Mouse (Mus musculus) cerebellum, adult 2 months (tissue): Measurements from ENCODE around the gene Aif1l. TPM values are rescaled to one million over a fixed set of nuclear protein-coding genes. Genes with fewer than 3 reads are reported as not detected.
"Not testable (repeated sequence)": the region's sequence is repeated elsewhere in the genome, so short reads cannot be mapped to it uniquely, and the experiment has no call there.

Source experiments
- DNase-seq, 2 experiments: peaks; one replicate each; pipeline ENCODE4 v3.0.0; 2021
- H3K27ac ChIP-seq: fragments of 200-500 bp; 2 replicates; pipeline ENCODE4 v1.5.1; 2012; ENCODE audit warnings: low read length, control low read depth, inconsistent platforms; ENCODE audit not compliant: insufficient read depth
- H3K27me3 ChIP-seq: fragments of 200-500 bp; 2 replicates; pipeline ENCODE4 v1.6.1; 2012; ENCODE audit warnings: inconsistent platforms, mild to moderate bottlenecking, low read length, moderate library complexity; ENCODE audit not compliant: control insufficient read depth, insufficient read depth
- H3K4me1 ChIP-seq: fragments of 200-500 bp; 2 replicates; pipeline ENCODE4 v1.6.1; 2011; ENCODE audit warnings: low read length; ENCODE audit not compliant: control insufficient read depth, insufficient read depth
- H3K4me3 ChIP-seq: fragments of 200-500 bp; replicated peaks from 2 replicates; pipeline ENCODE3; 2011; ENCODE audit warnings: mild to moderate bottlenecking, low read depth, low read length, control low read depth; ENCODE audit not compliant: insufficient read depth
- CTCF ChIP-seq: fragments of 200-500 bp; IDR thresholded peaks from 2 replicates; pipeline ENCODE4 v1.5.1; 2011; ENCODE audit warnings: low read depth, mild to moderate bottlenecking, control low read depth, low read length, moderate library complexity, borderline replicate concordance; ENCODE audit not compliant: insufficient read depth
- POLR2A ChIP-seq: fragments of 200-500 bp; IDR thresholded peaks from 2 replicates; pipeline ENCODE4 v1.6.1; 2011; ENCODE audit warnings: low read length, control low read depth, borderline replicate concordance; ENCODE audit not compliant: insufficient read depth
- WGBS: fragments of 180-500 bp; shearing (Covaris S2); methylation state at CpG from one replicate; pipeline ENCODE4 v1.1.7; 2018; 5-methylcytosine and 5-hydroxymethylcytosine counted together
- polyA plus RNA-seq: library from polyadenylated mRNA; depleted of rRNA; stranded (reverse); fragments of >200 nt; gene quantifications from 2 replicates; pipeline ENCODE4 v1.2.3, GENCODE M21; 2012

The Aif1l gene
- polyA plus RNA-seq, 1 experiment, result 14.1 TPM

- DNase-seq, result no peak
- no peak overlapping the region for H3K27ac ChIP-seq
- no peaks in the 10 kb centered on the region for H3K27me3 ChIP-seq
- WGBS, result 75% methylated on average over 4 of the region's 4 CpGs
- no peaks in the 10 kb centered on the region for H3K4me1 ChIP-seq
- no peak overlapping the region for H3K4me3 ChIP-seq
- TF ChIP-seq POLR2A (no peak), CTCF (peak; percentile 45; the same call in 1 of the 2 replicates)
These were observed 37.4 kb upstream of the Aif1l start for GRCm38 (mm10) chr2:31912575-31912974.

- not testable (repeated sequence) for H3K27me3 ChIP-seq, H3K4me1 ChIP-seq, DNase-seq, H3K27ac ChIP-seq, H3K4me3 ChIP-seq
- TF ChIP-seq CTCF, result 0 out of 2 replicates have a peak, but pooled peaks have one; percentile 12
These were observed 35.7 kb upstream of the Aif1l start for GRCm38 (mm10) chr2:31914213-31914612.

- no peak for TF ChIP-seq POLR2A
- peak; percentile 93 for TF ChIP-seq CTCF
- 23% methylated on average over 4 of the region's 4 CpGs for WGBS
- no peak overlapping the region for H3K4me3 ChIP-seq
- no peak overlapping the region for H3K27ac ChIP-seq
- H3K27me3 ChIP-seq, result no peaks in the 10 kb centered on the region
- DNase-seq, result peak; percentile 59 to 80
- no peaks in the 10 kb centered on the region for H3K4me1 ChIP-seq
These were observed 34.8 kb upstream of the Aif1l start for GRCm38 (mm10) chr2:31915112-31915511.

GRCm38 (mm10) chr2:31917636-31918035, 32.3 kb upstream of the Aif1l start:
- no peaks in the 10 kb centered on the region for H3K27me3 ChIP-seq
- no peak overlapping the region for H3K27ac ChIP-seq
- DNase-seq, result peak in 1 of 2 experiments; percentile 25
- H3K4me3 ChIP-seq, result no peak overlapping the region
- TF ChIP-seq CTCF (peak; percentile 66), POLR2A (no peak)
- WGBS, result 30% methylated on average over 4 of the region's 4 CpGs
- H3K4me1 ChIP-seq, result no peaks in the 10 kb centered on the region; the same call in 1 of the 2 replicates

GRCm38 (mm10) chr2:31923645-31924044, 26.3 kb upstream of the Aif1l start:
- no peak overlapping the region for H3K27ac ChIP-seq
- TF ChIP-seq CTCF (no peak), POLR2A (no peak)
- H3K27me3 ChIP-seq, result no peaks in the 10 kb centered on the region
- WGBS, result 80% methylated on average over 4 of the region's 4 CpGs
- no peak overlapping the region for H3K4me3 ChIP-seq
- peaks cover 7% of the 10 kb centered on the region for H3K4me1 ChIP-seq
- no peak for DNase-seq

GRCm38 (mm10) chr2:31924811-31925210, 25.1 kb upstream of the Aif1l start:
- Histone ChIP-seq H3K4me3 (no peak overlapping the region), H3K27ac (no peak overlapping the region), H3K27me3 (no peaks in the 10 kb centered on the region), H3K4me1 (peaks cover 7% of the 10 kb centered on the region)
- no peak for TF ChIP-seq CTCF
- no peak for TF ChIP-seq POLR2A
- 33% methylated on average over 9 of the region's 9 CpGs for WGBS
- DNase-seq, result peak; percentile 42 to 52

GRCm38 (mm10) chr2:31925936-31926335, 24.0 kb upstream of the Aif1l start:
- Histone ChIP-seq H3K4me3 (no peak overlapping the region), H3K27me3 (no peaks in the 10 kb centered on the region), H3K27ac (no peak overlapping the region), H3K4me1 (peaks cover 7% of the 10 kb centered on the region)
- 56% methylated on average over 4 of the region's 4 CpGs for WGBS
- TF ChIP-seq CTCF (no peak), POLR2A (no peak)
- no peak for DNase-seq

- no peak for TF ChIP-seq CTCF
- no peak for TF ChIP-seq POLR2A
- Histone ChIP-seq H3K27me3 (no peaks in the 10 kb centered on the region), H3K27ac (no peak overlapping the region), H3K4me3 (no peak overlapping the region), H3K4me1 (peaks cover 3% of the 10 kb centered on the region; the same call in 1 of the 2 replicates)
- no peak for DNase-seq
- 84% methylated on average over 3 of the region's 3 CpGs for WGBS
These were observed 20.3 kb upstream of the Aif1l start for GRCm38 (mm10) chr2:31929664-31930063.
